Mouse (Mus musculus) retina, postnatal 1 day (tissue): ENCODE measurements around the gene Zfp467.

Experiments used
- DNase-seq: peaks from one replicate; pipeline ENCODE4 v3.0.0-alpha.2; 2012

The Zfp467 gene

DNA sequence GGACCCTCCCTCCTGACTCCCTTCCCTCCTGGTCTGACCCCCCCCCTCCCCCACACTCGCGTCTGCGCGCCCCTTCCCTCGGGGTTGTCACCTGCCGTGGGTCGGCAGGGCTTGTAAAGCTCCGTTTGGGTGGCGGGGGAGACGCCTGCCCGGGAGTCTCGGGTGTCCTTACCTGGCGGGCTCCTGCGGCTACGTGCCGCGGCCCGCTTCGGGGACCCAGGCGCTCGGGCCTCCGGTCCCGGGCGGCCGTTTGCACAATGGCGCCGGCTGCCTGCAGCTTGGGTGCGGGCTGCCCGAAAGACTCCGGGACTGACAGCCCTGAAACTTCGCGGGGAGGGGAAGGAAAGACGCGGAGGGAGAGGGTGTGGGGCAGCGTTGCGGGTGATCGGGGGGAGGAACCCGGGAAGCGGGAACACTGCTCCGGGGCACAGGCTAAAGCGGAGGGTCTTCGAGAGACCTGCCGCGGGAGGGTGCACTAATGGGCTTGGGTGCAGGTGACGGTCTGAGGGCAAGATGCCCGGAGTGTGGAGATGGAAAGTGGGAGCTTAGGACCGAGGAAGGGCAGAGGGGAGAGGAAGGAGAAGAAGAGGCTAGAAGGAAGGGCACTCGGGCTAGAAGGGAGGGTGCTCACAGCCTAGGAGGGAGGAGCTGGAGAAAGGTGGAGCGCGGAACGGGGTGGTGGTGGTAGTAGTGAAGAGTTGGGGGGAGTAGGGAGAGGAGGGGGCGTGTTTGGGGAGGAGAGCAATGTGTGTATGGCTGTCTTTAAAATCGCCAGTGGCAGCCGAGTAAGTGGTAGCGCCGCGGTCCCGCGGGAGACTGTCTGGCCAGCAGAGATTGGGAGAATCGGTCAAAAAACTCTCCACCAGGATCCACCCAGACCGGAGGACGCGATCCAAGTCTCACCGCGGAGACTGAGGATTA lies at the start of gene Zfp467:
Gene Zfp467, minus strand, starts transcription at position 645 of the 921 bp plus-strand sequence.
- DNase-seq: peak; percentile 74

DNA sequence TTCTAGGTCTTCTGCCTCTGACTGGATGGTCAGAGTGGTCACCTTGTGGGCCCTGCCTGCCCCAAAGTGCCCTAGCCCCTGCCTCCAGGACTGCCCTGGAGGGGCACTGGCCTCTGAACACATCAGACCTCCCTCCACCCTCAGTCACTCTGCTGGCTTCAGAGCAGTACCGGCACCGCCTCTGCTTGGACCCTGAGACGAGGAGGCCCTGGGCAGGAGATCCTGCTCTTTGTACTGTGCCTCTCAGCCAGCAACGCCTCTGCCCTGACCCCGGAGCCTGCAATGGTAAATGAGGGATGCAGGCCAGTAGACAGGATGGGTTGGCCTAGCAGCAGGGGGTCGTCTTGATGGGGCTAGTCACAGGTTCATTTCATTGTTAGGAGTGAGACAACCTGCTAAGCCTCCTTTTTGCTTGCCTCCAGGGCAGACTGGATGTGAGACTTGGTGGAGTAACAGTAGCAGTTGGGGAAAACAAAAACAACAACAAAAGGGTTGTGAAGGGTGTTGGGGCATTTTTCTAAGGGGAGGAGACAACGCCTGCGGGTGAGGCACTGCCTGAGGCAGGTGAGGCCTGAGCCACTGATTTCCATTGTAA lies 47.6 kb upstream of the Zfp467 start:
- peak; percentile 16 for DNase-seq

DNA sequence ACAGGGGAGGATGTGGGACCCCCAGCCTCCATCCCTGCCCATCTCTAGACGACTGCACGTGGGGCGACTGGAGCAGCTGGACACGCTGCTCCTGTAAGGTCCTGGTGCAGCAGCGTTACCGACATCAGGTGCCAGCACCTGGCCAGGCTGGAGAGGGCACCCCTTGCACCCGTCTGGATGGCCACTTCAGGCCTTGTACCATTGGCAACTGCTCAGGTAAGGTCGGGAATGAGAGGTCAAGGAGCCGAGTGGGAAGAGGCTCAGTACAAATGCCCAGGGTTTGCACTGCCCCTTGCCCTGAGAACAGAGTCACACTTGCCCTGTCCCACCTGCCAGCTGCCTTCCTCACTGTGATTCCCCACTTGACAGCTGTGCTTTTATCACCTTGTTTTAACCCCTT lies 45.7 kb upstream of the Zfp467 start:
- no peak for DNase-seq

DNA sequence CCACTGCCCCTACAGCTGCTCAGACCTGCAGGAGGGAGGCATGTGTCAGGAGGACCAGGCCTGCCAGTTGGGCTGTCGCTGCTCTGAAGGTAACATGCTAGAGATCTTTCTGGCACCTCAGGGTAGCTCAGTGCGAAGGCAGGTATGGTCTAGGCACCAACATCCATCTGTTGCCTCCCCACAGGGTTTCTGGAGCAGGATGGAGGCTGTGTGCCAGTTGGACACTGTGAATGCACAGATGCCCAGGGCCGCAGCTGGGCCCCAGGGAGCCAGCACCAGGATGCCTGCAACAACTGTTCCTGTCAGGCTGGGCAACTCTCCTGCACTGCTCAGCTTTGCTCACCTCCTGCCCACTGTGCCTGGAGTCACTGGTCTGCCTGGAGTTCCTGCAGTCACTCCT lies 44.1 kb upstream of the Zfp467 start:
- no peak for DNase-seq

DNA sequence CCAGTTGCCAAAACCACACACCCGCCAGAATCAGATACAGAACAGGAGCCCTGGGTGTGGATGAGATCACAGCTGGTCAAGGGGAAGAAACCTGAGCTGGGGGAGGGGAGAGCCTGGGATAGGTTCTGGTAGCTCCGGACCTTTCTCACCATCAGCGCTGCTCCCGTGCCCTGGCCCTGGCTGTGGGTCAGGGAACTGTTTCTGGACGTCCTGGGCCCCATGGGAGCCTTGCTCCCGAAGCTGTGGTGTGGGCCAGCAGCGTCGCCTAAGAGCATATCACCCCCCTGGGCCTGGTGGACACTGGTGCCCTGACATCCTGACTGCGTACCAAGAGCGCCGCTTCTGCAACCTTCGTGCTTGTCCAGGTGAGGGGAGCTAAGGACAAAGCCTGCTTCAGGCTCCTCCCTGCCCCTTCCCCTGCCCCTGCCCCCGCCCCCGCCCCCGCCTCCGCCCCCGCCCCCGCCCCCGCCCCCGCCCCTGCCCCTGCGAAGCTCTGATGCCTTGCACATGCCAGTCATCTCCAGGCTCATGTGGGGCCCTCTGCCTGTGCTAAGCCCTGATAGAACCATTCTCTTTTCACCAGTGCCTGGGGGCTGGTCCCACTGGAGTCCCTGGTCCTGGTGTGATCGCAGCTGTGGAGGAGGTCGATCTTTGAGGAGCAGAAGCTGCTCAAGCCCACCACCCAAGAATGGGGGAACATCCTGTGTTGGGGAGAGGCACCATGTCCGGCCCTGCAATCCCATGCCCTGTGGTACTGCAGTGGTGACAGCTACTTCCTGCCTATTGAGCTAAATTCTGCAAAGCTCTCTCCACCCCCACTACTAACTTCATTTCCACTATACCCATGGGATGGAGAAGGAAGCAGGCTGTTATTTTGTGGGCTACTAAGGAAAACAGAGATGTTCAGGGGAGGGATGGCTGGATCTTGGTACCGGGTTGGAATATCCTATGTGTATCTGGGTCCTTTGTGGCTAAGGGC lies 42.4 kb upstream of the Zfp467 start:
- DNase-seq: peak; percentile 55

DNA sequence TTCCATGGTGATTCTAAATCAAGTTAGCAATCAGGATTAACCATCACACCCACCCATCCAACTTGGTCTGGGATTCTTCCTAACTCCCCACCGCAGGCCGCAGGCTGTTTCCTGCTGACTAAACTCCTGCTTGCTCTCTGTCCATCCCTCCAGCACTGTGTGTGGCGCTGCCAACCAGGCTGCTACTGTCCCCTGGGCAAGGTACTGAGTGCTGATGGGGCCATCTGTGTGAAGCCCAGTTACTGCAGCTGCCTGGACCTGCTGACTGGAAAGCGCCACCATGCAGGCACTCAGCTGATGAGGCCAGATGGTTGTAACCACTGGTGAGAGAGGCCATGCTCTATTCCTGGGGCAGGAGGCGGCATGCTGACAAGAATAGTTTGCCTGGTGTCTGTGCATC lies 36.9 kb upstream of the Zfp467 start:
- no peak for DNase-seq

DNA sequence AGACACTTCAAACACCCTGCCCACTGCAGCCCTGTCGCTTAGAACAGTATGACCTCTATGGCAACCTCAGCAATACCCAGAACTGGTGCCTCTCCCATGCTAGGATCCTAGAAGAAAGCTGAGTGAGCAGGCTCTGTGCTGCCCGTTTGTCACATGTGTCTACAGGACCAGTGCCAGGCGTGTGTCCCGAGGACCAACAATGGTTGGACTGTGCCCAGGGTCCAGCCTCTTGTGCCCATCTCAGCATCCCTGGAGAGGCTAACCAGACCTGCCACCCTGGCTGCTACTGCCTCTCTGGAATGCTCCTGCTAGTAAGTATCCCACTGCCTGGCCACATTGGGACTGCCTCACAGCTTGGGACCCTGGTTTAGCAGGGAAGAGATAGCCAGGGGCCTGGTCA lies 32.8 kb upstream of the Zfp467 start:
- DNase-seq: no peak

DNA sequence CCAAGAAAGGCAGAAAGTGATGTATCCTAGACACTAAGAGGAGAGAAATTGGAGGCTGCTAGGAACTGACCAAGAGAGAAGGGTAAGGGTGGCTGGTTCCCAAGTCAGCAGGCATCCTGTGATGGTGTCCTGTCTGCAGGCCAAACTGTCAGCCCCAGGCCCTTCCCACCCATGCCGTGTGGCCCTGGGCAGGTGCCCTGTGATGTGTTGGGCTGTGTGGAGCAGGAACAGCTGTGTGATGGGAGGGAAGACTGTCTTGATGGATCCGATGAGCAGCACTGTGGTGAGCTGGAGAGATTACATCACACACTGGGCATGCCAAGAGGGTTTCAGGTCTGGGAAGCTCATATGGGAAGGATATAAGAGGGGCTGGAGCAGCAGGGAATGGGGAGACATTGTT lies 25.1 kb upstream of the Zfp467 start:
- no peak for DNase-seq

DNA sequence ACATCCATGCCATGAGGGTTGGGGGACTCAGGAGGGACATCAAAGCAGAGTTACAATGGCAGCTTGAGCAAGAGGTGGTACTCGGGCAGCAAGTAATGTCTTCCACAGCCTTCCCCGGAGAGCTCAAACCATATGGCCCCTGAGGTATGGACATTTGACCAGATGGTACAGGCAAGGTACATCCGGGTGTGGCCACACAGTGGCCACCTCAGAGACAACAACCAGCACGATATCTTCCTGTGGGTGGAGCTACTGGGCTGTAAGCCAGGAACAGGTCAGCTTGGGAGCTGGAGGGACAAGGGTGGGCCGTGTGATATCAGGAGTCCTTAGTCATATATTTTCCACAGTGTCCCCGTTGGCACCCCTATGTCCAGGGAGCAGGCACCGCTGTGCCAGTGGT lies 21.9 kb upstream of the Zfp467 start:
- no peak for DNase-seq

DNA sequence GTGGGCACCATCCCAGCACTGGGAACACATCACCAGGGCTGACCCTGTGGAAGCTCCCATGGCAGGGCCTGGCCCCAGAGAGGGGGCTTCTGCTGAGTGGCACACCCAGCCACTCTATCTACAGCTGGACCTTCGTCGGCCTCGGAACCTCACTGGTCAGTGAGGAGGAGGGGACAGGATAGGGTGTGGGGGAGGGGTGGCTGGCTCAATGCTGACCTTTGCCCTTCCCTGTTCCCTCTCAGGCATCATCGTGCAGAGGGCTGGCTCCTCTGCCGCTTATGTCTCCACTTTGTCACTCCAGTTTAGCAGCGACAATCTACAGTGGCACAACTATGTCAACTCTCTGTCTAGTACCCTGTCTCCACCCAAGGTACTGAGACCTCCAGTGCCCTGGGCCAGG lies 21.1 kb upstream of the Zfp467 start:
- DNase-seq: no peak

DNA sequence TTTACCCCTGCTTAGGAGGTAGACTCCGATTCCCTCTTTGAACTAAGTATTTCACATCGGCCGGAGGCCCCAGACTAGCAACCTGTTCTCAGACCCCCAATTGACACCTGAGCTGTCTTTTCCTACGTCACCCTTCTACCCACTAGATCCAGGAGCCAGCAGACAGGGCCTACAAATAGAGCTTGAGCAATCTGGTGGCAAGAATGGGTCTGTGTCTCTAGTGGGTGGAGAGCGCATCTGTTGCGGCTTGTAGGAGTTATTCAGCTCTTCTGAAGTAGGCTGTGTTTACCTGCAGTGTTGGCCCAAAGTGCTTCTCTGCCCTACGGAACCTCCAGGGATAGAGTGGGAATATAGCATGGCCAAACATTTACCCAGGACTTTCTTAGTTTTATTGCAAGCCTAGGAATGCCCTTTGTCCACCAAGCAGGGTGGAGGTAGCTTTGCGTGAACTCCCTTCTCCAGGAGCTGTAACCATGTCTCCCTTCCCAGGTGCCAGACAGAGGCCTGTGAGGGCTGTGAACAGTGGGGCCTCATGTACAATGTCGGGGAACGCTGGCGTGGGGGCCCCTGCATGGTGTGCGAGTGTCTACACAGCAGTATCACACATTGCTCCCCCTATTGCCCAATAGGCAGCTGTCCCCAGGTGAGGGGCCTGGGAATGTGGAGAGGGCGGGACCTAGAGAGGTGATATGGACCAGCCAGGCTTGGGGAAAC lies 19.5 kb upstream of the Zfp467 start:
- no peak for DNase-seq

DNA sequence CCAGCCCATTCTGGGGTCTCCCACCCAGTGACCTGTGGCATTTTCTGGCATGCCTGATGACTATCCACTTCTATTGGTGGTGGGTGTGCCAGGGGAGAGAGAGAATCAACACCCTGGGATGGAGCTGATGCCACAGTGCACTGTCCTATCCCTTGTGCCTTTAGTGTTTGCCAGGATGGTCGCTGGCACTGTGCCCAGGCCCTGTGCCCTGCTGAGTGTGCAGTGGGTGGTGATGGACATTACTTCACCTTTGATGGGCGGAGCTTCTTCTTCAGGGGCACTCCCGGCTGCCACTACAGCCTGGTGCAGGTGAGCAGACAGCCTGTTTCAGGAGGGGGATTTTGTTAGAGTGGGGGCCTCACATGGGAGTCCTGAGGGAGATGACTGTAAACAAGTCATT lies 7.1 kb upstream of the Zfp467 start:
- no peak for DNase-seq

DNA sequence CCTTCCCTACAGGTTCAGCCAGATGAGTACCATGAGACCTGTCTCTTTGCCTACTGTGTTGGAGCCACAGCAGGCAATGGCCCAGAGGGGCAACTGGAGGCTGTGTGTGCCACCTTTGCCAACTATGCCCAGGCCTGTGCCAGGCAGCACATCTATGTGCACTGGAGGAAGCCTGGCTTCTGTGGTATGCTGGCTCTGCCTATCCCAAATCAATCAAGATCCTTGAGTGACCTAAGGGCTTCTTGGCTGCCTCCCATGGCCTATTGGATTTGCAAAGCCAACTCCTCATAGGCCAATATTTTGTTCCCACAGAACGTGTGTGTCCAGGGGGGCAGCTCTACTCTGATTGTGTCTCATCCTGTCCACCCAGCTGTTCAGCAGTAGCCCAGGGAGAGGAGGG lies 6.5 kb upstream of the Zfp467 start:
- no peak for DNase-seq

DNA sequence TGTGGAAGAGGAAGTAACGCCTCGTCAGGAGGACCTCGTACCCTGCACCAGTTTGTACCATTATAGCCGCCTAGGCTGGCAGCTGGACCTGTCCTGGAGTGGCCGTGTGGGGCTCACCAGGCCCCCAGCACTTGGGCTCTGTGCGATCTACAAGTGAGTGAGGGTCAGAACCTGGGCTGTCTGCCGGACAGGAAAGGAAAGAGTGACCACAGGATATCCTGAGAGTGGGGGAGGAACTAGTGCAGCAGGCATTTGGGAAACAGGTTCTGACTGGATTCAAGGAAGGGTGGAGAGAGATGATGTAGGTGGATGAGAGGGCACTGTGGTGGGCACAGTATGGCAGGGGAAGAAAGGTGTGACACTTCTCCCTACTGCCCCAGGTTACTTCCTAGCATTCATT lies 2.9 kb upstream of the Zfp467 start:
- DNase-seq: no peak

DNA sequence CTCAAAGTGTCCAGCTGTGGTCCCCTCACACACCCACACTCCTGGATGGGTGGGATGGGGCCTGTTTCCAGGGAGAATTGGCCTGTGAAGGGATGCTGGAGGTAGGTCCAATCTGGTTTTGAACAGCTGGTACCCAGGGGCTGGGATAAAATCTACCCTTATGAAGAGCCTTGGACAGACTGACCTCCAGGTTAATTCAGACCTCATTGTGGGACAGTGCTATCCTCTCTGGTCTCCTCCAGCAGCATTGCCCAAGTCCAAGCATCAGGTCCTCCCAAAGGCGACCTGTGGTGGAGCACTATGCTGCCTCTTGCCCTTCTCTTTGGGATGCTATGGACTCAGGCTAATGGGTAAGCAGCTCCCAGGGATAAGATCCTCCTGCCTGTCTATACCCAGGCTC lies 2.3 kb upstream of the Zfp467 start, which contains the start of gene Sspo:
Gene Sspo, plus strand, starts transcription at position 301 of the 400 bp plus-strand sequence.
- DNase-seq: no peak

DNA sequence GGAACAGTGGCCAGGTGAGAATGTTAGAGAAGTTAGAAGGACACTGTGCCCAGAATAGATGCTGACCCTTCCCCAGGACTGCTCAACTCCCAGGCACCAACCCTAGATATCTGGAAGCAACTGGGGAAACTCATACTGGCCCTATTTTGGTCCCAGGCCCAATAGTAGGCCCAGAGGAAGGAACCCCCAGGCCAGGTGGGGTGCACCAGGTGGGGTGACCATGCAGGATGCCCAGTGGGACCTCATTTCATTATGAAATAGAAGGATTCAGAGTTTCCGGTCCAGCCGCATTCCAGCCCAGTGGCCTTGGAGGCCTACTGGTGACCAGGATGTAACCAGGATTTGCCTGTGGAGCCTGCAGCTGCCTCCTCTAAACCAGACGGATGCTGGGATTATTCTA lies 1.3 kb upstream of the Zfp467 start:
- peak; percentile 28 for DNase-seq

DNA sequence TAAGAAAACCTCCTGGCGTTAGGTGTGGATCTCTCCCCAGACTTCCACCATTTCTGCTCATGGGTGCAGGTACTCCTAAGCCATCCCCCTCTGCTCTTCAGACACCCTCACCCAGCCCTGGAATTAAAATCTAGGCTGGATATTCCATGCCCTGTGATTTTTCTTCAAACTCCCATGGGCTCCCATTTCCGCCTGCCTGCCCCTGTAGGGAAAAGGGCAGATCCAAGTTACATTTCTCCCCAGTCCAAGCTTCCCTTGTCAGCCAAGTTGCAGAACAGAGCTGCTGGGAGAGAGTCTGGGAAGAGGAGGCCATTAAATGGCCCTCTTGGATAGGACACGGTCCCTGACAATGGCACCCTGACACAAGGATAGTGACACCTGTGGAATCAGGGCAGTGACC lies 631 bp upstream of the Zfp467 start:
- DNase-seq: no peak

DNA sequence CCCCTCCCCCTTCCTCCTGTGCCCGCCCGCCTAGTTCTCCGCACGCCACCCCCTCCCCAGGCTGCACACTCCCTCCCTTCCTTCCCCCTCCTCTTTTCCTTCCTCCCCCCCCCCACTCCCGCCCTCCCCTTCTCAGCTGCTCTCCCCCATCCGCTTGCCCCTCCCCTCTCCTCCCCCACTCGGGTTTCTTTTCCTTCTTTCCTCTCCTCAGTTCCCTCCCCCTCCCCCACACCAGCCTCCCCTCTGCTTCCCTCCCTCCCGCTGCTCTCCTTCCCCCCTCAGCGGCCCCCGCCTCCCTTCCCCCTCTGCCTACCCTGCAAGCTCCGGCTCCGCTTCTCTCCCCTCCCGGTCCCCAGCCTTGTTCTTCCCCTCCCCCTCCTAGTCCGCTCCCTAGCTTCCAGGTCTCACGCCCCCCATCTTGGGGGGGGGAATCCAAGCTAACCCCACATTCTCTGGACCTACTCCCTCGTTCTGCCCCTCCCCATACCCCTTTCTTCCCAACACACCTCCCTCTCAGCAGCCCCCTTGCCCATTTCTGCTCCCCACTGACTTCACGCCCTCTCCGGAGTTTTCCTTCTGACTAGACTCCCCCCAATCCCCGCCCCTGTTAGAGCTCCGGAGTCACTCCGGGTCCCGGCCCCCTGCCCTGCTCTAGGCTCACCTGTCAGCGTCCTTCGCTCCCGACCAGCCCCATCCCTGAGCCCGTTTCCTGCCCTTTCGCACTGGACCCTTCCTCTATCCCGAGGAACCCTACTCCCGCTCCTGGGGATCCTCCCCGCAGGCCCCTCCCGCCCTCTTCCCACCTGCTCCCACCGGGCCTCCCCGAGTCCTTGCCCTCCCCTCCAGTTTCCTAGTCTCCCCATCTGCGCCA lies 1.1 kb downstream of the Zfp467 start:
- peak; percentile 98 for DNase-seq

DNA sequence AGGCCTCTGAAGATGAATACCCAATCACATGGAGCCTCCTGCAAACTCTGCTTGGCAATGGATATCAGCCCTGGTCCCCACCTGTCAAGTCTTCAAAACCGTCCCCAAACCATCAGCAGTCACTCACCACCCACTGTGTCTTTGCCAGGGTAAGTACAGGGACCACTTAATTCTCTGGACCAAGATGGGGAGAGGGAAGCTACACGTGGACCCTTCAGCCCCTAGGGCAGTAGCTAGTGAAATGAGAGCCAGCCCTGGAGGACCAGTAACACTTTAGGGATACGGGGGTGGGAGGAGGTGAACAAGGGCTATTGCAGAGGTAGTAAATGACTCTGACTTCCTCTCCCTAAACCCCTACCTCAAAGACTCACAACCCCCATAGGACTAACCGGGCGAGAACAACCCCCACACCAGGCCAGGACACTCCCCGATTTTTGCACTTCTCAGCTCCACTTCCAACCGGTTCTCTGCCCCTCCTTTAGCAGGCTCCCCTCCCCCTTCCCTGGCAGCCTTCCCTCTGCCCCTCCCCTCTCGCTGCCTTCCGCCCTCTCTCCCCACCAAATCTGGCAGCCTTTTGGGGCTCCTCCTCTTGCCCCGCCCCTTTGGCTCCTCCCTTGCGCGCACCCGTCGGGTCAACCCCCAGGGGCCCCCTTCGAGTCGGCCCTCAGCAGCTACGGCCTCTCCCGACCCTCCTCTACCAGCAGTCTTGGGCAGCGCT lies 1.9 kb downstream of the Zfp467 start:
- DNase-seq: no peak

DNA sequence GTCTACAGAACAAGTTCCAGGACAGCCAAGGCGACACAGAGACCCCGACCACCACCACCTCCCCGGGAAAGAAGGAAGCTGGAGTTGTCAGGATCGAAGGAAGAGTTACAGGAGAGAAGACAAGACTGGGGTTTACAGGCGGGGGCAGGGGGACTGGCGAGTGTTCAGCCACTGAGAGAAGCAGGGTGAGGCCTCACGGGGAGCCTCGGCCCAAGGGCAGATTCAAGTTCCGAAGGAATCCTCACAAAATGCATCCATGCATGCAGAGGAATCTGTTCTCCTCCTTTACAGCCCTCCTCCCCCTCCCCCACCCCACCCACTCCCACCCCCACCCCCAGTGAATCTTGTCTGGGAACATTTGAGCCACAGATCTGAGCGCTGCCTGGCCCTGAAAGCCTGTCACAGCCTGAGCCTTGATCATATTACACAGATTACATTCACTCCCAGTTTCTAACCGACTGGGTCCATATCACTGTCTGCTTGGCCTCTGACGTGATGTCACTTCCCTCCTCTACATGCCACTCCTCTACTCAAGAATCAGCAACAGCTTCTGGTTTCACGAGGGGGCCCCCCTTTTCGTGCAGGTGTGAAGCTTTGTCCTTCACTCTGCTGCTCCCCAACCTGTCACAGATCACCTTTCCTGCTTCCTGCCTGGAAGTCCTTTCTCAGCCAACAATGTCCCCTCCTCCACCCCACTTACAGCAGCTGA lies 5.2 kb downstream of the Zfp467 start:
- peak; percentile 46 for DNase-seq
